Mouse (Mus musculus): ENCODE results near the gene Gpatch3. TPM values are rescaled to one million over a fixed set of nuclear protein-coding genes. Genes with fewer than 3 reads are reported as not detected.

The Gpatch3 gene
- polyA plus RNA-seq, 1 experiment from 2014 or later = 9.9 TPM

Small RNA genes lying within 50 kb of the gene (microRNA-seq; reads per million reads assigned to microRNA genes)
- gene Gm23158 = not detected

Other genes with a start within 250 kb of the Gpatch3 start
- gene Wdtc1, start 221.3 kb upstream of the Gpatch3 start, polyA plus RNA-seq (2015; fragmentation: Nextera tagmentation; extraction: Ambion mirVana) = 10.8 and 11.2 TPM in 2 replicates
- 7.6 and 8.3 TPM in 2 replicates for gene Slc9a1, start 205.0 kb upstream of the Gpatch3 start, polyA plus RNA-seq (2015; fragmentation: Nextera tagmentation; extraction: Ambion mirVana)
- gene Tent5b, start 94.6 kb upstream of the Gpatch3 start, polyA plus RNA-seq (2015; fragmentation: Nextera tagmentation; extraction: Ambion mirVana) = 1.5 and 1.9 TPM in 2 replicates
- gene Trnp1, start 76.2 kb upstream of the Gpatch3 start, polyA plus RNA-seq (2015; fragmentation: Nextera tagmentation; extraction: Ambion mirVana) = 0.79 and 1.2 TPM in 2 replicates
- 29.2 and 29.7 TPM in 2 replicates for gene Kdf1, start 55.8 kb upstream of the Gpatch3 start, polyA plus RNA-seq (2015; fragmentation: Nextera tagmentation; extraction: Ambion mirVana)
- gene Nudc, start 28.7 kb upstream of the Gpatch3 start, polyA plus RNA-seq (2015; fragmentation: Nextera tagmentation; extraction: Ambion mirVana) = 300 and 313 TPM in 2 replicates
- gene Nr0b2, start 21.4 kb upstream of the Gpatch3 start, polyA plus RNA-seq (2015; fragmentation: Nextera tagmentation; extraction: Ambion mirVana) = 0.61 and 0.70 TPM in 2 replicates
- 20.7 and 20.8 TPM in 2 replicates for gene Gpn2, start 9.6 kb downstream of the Gpatch3 start, polyA plus RNA-seq (2015; fragmentation: Nextera tagmentation; extraction: Ambion mirVana)
- gene Sfn, start 27.4 kb downstream of the Gpatch3 start, polyA plus RNA-seq (2015; fragmentation: Nextera tagmentation; extraction: Ambion mirVana) = 17.7 and 20.9 TPM in 2 replicates
- 6.2 and 7.7 TPM in 2 replicates for gene Zdhhc18, start 75.4 kb downstream of the Gpatch3 start, polyA plus RNA-seq (2015; fragmentation: Nextera tagmentation; extraction: Ambion mirVana)
- gene Pigv, start 97.9 kb downstream of the Gpatch3 start, polyA plus RNA-seq (2015; fragmentation: Nextera tagmentation; extraction: Ambion mirVana) = 18.4 and 20.2 TPM in 2 replicates
- gene Arid1a, start 182.0 kb downstream of the Gpatch3 start, polyA plus RNA-seq (2015; fragmentation: Nextera tagmentation; extraction: Ambion mirVana) = 26.9 and 29.4 TPM in 2 replicates